Mouse (Mus musculus): ENCODE measurements at regions not wholly inside any gene's neighbourhood (a gene's known extent, or its start where the extent isn't known, plus 50 kb on each side); places are given as distances from the start of the nearest gene placed in this dataset.

GRCm38 (mm10) chr14:61818365-61818764, 211.1 kb downstream of the Kcnrg start:
- DNase-seq (ENCODE audit: low spot score in 2 of 2) = no peak

- DNase-seq (ENCODE audit: low spot score in 2 of 2) = no peak
Measured at GRCm38 (mm10) chr14:61819251-61819650, 212.0 kb downstream of the Kcnrg start.

GRCm38 (mm10) chr14:61834291-61834936, 227.2 kb downstream of the Kcnrg start:
- no peak for DNase-seq (ENCODE audit: low spot score in 2 of 2)

GRCm38 (mm10) chr14:61835729-61836128, 228.5 kb downstream of the Kcnrg start:
- no peak for DNase-seq (ENCODE audit: low spot score in 2 of 2)

- no peak for DNase-seq (ENCODE audit: low spot score in 2 of 2)
Measured at GRCm38 (mm10) chr14:61836231-61836630, 229.0 kb downstream of the Kcnrg start.

GRCm38 (mm10) chr14:61836965-61837364, 229.7 kb downstream of the Kcnrg start:
- DNase-seq (ENCODE audit: low spot score in 2 of 2) = no peak

GRCm38 (mm10) chr14:61837851-61838250, 230.6 kb downstream of the Kcnrg start:
- no peak for DNase-seq (ENCODE audit: low spot score in 2 of 2)

GRCm38 (mm10) chr14:61842476-61842875, 235.2 kb downstream of the Kcnrg start:
- no peak for DNase-seq (ENCODE audit: low spot score in 2 of 2)

- no peak for DNase-seq (ENCODE audit: low spot score in 2 of 2)
Measured at GRCm38 (mm10) chr14:61846441-61846840, 239.2 kb downstream of the Kcnrg start.

GRCm38 (mm10) chr14:61850244-61850643, 243.0 kb downstream of the Kcnrg start:
- DNase-seq (ENCODE audit: low spot score in 2 of 2) = no peak

- no peak for DNase-seq (ENCODE audit: low spot score in 2 of 2)
Measured at GRCm38 (mm10) chr14:61857616-61858015, 250.4 kb downstream of the Kcnrg start.

GRCm38 (mm10) chr14:61860688-61861087, 253.4 kb downstream of the Kcnrg start:
- DNase-seq (ENCODE audit: low spot score in 2 of 2) = no peak

GRCm38 (mm10) chr14:61861357-61861958, 254.2 kb downstream of the Kcnrg start:
- DNase-seq (ENCODE audit: low spot score in 2 of 2) = no peak

- DNase-seq (ENCODE audit: low spot score in 2 of 2) = no peak
Measured at GRCm38 (mm10) chr14:61862931-61863330, 255.7 kb downstream of the Kcnrg start.

GRCm38 (mm10) chr14:61863475-61863874, 256.2 kb downstream of the Kcnrg start:
- DNase-seq (ENCODE audit: low spot score in 2 of 2) = no peak

GRCm38 (mm10) chr14:61866532-61867268, 259.4 kb downstream of the Kcnrg start:
- no peak for DNase-seq (ENCODE audit: low spot score in 2 of 2)

- no peak for DNase-seq (ENCODE audit: low spot score in 2 of 2)
Measured at GRCm38 (mm10) chr14:61874206-61874605, 266.9 kb downstream of the Kcnrg start.

- DNase-seq (ENCODE audit: low spot score in 2 of 2) = no peak
Measured at GRCm38 (mm10) chr14:61879416-61879815, 272.2 kb downstream of the Kcnrg start.

GRCm38 (mm10) chr14:61880514-61881259, 273.4 kb downstream of the Kcnrg start:
- no peak for DNase-seq (ENCODE audit: low spot score in 2 of 2)

GRCm38 (mm10) chr14:61885241-61886015, 278.2 kb downstream of the Kcnrg start:
- no peak for DNase-seq (ENCODE audit: low spot score in 2 of 2)

- DNase-seq (ENCODE audit: low spot score in 2 of 2) = no peak
Measured at GRCm38 (mm10) chr14:61889626-61890025, 282.4 kb downstream of the Kcnrg start.
